Mouse (Mus musculus) liver, postnatal 0 days (tissue): ENCODE results near the gene Tmprss4. TPM values are rescaled to one million over a fixed set of nuclear protein-coding genes. Genes with fewer than 3 reads are reported as not detected.

Source experiments
- ATAC-seq: fragments of 200-750 bp; cut with Nextera tagmentation; 2 replicates; pipeline ENCODE4 v1.8.0; 2017; ENCODE audit warnings: mild to moderate bottlenecking, moderate library complexity
- DNase-seq: peaks from one replicate; pipeline ENCODE4 v3.0.0-alpha.2; 2016
- H3K27ac ChIP-seq: fragments of 300-500 bp; sonication (generic); 2 replicates; pipeline ENCODE4 v1.5.1; 2014; ENCODE audit warnings: antibody characterized with exemption, moderate library complexity, mild to moderate bottlenecking, low read depth
- H3K27me3 ChIP-seq: fragments of 300-500 bp; sonication (generic); 2 replicates; pipeline ENCODE4 v1.6.1; 2014; ENCODE audit warnings: low read length, control low read depth, mixed read lengths; ENCODE audit not compliant: insufficient read depth
- H3K36me3 ChIP-seq: fragments of 300-500 bp; sonication (generic); replicated peaks from 2 replicates; pipeline ENCODE4 v1.6.1; 2014; ENCODE audit warnings: mild to moderate bottlenecking, control low read depth, low read length, moderate library complexity, mixed read lengths; ENCODE audit not compliant: insufficient read depth
- H3K4me1 ChIP-seq: fragments of 300-500 bp; sonication (generic); 2 replicates; pipeline ENCODE4 v1.6.1; 2014; ENCODE audit warnings: antibody characterized with exemption, mild to moderate bottlenecking, control low read depth; ENCODE audit not compliant: insufficient read depth
- H3K4me2 ChIP-seq: fragments of 300-500 bp; sonication (generic); 2 replicates; pipeline ENCODE4 v1.6.1; 2014; ENCODE audit warnings: low read depth, mild to moderate bottlenecking, low read length, moderate library complexity, mixed read lengths
- H3K4me3 ChIP-seq: fragments of 300-500 bp; sonication (generic); 2 replicates; pipeline ENCODE4 v1.5.1; 2014; ENCODE audit warnings: low read depth, low read length
- H3K9ac ChIP-seq: fragments of 300-500 bp; sonication (generic); replicated peaks from 2 replicates; pipeline ENCODE4 v1.6.1; 2014; ENCODE audit warnings: mild to moderate bottlenecking, moderate library complexity
- H3K9me3 ChIP-seq: fragments of 300-500 bp; sonication (generic); 2 replicates; pipeline ENCODE4 v1.6.1; 2016; ENCODE audit warnings: mild to moderate bottlenecking, control low read depth, low read length, mixed read lengths
- CTCF ChIP-seq: sonication (generic); IDR thresholded peaks from 2 replicates; pipeline ENCODE4 v1.5.1; 2016; ENCODE audit warnings: antibody characterized with exemption, low read depth
- EP300 ChIP-seq: IDR thresholded peaks from 2 replicates; pipeline ENCODE4 v1.6.1; 2016; ENCODE audit warnings: antibody characterized with exemption, low read depth, mild to moderate bottlenecking
- WGBS: fragments of 180-500 bp; shearing (Covaris S2); extraction: QIAGEN DNeasy Blood & Tissue Kit; methylation state at CpG from one replicate; pipeline ENCODE4 v1.1.7; 2014; ENCODE audit not compliant: insufficient replicate concordance; 5-methylcytosine and 5-hydroxymethylcytosine counted together
- polyA plus RNA-seq: library from polyadenylated mRNA; unstranded; fragments of >200 nt; fragmentation: Nextera tagmentation; extraction: Ambion mirVana; gene quantifications from 2 replicates; pipeline ENCODE4 v1.2.1, GENCODE M21; 2015

Gene Tmprss4
- polyA plus RNA-seq, 1 experiment from 2014 or later = not detected

DNA sequence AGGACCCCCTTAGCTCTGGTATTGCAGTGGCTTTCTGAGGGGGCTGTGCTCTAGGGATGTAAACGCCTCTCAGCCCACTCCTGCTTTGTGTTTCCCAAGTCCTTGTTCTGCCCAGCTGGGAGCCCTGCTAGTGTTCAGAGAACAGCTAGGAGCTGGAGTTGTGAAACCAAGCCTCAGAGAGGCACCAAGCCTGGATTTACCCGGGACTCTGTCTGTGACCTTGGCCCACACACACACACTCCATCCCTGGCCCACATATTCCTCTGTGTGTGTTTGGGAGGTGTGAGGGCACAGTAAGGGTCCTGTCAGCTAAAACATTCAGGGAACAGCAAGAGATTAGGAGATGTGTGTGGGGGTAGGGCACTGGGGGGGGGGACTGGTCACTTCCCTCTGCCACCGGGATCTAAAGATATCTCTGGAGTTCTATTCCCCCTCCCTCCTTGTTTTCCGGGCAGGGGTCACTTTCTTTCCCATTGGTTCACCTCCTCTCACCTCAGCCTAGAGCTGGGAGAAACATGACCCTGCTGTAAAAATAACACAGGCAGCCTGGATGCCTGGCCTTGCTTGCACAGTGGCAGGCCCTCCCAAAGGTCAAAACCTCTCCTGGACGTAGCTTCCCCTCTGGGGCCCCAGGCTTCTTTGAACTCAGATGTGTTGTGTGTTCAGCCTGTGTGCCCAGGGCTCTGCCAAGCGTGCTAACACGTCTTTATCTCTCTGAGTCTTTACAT lies 67.3 kb downstream of the Tmprss4 start:
- peak; percentile 76 for ATAC-seq
- WGBS = 15% methylated on average over 7 of the region's 7 CpGs
- no peak overlapping the region for H3K9ac ChIP-seq
- H3K4me1 ChIP-seq = peaks cover 10% of the 10 kb centered on the region; the same call in 1 of the 2 replicates
- peaks cover 27% of the 10 kb centered on the region for H3K27me3 ChIP-seq
- DNase-seq = peak; percentile 50
- no peak overlapping the region for H3K4me3 ChIP-seq
- no peak overlapping the region for H3K4me2 ChIP-seq
- no peak for TF ChIP-seq EP300
- TF ChIP-seq CTCF = no peak
- peak overlapping the region; percentile 44 for H3K27ac ChIP-seq
- H3K36me3 ChIP-seq = no peaks in the 10 kb centered on the region
- H3K9me3 ChIP-seq = no peaks in the 10 kb centered on the region

DNA sequence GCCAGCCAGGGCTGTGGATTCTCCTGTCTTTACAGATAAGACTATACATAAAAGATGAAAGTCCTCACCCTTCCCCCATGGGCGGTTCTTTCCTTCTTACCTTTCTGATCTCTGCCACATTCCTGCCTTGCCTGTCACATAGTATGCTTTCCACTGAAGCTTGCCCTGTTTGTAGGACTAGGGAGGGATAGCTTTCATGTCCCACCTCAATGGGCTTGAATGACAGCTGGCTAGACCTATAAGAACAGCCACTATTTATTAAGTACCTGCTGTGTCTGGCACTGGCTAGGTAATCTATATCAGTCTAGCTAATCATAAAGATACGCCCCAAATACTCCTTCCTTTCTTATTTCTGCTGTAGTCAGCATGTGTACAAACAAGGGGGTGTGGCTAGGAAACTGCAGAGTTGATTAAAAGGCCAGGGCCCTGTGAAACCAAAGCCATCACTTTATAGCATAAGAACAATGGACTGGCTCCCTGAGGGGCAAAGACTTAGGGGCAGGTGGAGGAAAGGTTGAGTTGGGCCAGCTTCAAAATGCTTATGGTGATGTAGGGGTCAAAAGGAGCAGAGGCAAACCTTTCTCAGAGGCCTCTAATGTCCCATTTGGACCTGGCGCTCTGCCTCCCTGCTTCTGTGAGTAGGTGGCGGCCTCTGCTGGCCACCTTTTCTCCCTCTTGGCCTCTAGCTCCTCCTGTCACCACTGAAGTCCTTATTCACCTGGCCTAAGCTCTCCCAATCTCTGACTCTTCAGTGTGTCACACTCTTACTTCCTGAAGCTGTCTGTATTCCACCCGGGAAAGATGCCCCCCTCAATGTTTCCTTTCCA lies 70.2 kb downstream of the Tmprss4 start:
- no peak overlapping the region for H3K4me2 ChIP-seq
- DNase-seq = peak; percentile 75
- H3K4me3 ChIP-seq = no peak overlapping the region
- no peaks in the 10 kb centered on the region for H3K36me3 ChIP-seq
- peaks cover 10% of the 10 kb centered on the region; the same call in 1 of the 2 replicates for H3K4me1 ChIP-seq
- no peaks in the 10 kb centered on the region for H3K9me3 ChIP-seq
- H3K27ac ChIP-seq = no peak overlapping the region
- ATAC-seq = no peak
- no peak overlapping the region for H3K9ac ChIP-seq
- H3K27me3 ChIP-seq = peaks cover 13% of the 10 kb centered on the region
- no peak for TF ChIP-seq EP300
- peak; percentile 79 for TF ChIP-seq CTCF
- WGBS = 20% methylated on average over 5 of the region's 5 CpGs

DNA sequence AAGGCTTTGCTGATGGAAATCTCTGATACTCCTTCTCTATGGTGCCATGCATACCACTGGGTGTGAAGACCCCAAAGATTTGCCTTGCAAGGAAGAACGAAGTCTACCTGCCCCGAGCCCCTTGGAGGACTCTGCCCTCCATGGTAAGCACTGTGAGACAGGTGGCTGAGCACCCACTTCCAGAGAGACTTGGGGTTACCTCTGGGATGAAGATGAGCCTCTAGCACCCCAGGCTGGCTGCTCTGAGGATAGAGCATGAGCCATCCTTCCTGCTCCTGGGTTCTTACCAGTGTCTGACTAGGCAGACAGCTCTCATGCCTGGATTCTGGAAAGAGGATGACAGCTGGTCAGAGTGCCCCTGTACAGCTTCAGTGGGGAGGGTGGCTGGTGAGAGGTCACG lies 73.8 kb downstream of the Tmprss4 start:
- DNase-seq = no peak
- H3K4me2 ChIP-seq = no peak overlapping the region
- no peak overlapping the region for H3K4me3 ChIP-seq
- no peaks in the 10 kb centered on the region; the same call in 1 of the 2 replicates for H3K4me1 ChIP-seq
- no peaks in the 10 kb centered on the region for H3K9me3 ChIP-seq
- H3K27me3 ChIP-seq = 0 out of 2 replicates have a peak, but pooled peaks cover 7% of the 10 kb centered on the region
- no peaks in the 10 kb centered on the region for H3K36me3 ChIP-seq
- TF ChIP-seq EP300 = no peak
- no peak for ATAC-seq
- no peak overlapping the region for H3K27ac ChIP-seq
- H3K9ac ChIP-seq = no peak overlapping the region
- WGBS = 56% methylated on average over 3 of the region's 3 CpGs

DNA sequence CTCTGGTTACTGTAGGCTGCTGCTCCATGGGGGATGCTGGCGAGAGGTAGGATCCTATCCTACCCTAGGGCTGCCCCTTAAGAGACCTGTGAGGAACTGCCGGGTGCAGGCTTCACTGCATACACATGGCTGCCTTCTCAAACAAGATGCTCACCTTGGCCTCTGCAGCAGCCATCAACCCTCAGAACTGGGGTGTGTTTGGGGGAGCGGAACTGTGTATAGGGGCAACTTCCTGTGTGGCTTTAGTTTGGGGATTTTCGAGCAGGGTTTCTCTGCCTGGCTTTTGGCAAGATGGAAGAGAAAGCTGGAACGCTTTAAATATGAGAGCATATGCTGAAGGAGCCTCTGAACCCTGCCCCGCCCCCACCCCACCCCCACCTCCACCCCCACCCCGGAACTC lies 77.0 kb downstream of the Tmprss4 start:
- H3K9ac ChIP-seq = no peak overlapping the region
- H3K4me3 ChIP-seq = no peak overlapping the region
- DNase-seq (no peak), ATAC-seq (no peak)
- H3K27me3 ChIP-seq = 0 out of 2 replicates have a peak, but pooled peaks cover 7% of the 10 kb centered on the region
- 47% methylated on average over 7 of the region's 7 CpGs for WGBS
- no peak overlapping the region for H3K4me2 ChIP-seq
- no peak overlapping the region for H3K27ac ChIP-seq
- peaks cover 5% of the 10 kb centered on the region for H3K4me1 ChIP-seq
- TF ChIP-seq EP300 (no peak), CTCF (no peak)
- no peaks in the 10 kb centered on the region for H3K36me3 ChIP-seq
- H3K9me3 ChIP-seq = no peaks in the 10 kb centered on the region

DNA sequence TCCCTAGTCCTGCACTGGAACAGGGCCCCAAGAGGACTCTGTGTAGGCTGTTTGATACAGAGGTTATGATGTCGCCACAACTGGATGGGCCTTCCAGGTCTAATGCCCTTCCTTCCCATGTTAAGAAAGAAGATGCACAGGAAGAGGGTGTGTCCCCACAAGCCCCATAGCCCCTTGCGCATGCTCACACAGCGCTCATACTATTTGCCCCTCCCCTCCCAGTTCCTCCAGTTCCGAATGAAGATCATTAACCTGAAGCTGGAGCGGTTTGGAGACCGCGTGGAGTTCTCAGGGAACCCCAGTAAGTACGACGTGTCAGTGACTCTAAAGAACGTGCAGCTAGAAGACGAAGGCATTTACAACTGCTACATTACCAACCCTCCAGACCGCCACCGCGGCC lies 78.7 kb downstream of the Tmprss4 start:
- WGBS = 86% methylated on average over 14 of the region's 14 CpGs
- no peak for ATAC-seq
- Histone ChIP-seq H3K4me2 (no peak overlapping the region), H3K36me3 (no peaks in the 10 kb centered on the region), H3K4me1 (peaks cover 7% of the 10 kb centered on the region), H3K4me3 (no peak overlapping the region), H3K9ac (no peak overlapping the region), H3K9me3 (no peaks in the 10 kb centered on the region), H3K27me3 (0 out of 2 replicates have a peak, but pooled peaks cover 7% of the 10 kb centered on the region), H3K27ac (no peak overlapping the region)
- no peak for TF ChIP-seq CTCF
- no peak for TF ChIP-seq EP300
- DNase-seq = no peak

Other genes with a start within 250 kb of the Tmprss4 start
- gene Ube4a, start 238.5 kb downstream of the Tmprss4 start, polyA plus RNA-seq = 7.5 and 7.9 TPM in 2 replicates
- 1.8 and 2.2 TPM in 2 replicates for gene Cd3g, start 223.7 kb downstream of the Tmprss4 start, polyA plus RNA-seq
- gene Cd3d, start 222.3 kb downstream of the Tmprss4 start, polyA plus RNA-seq = 0.17 and 0.46 TPM in 2 replicates
- gene Cd3e, start 194.5 kb downstream of the Tmprss4 start, polyA plus RNA-seq = not detected in 2 replicates
- gene Mpzl2, start 164.3 kb downstream of the Tmprss4 start, polyA plus RNA-seq = 13.7 and 15.7 TPM in 2 replicates
- 0.99 and 1.4 TPM in 2 replicates for gene Mpzl3, start 148.9 kb downstream of the Tmprss4 start, polyA plus RNA-seq
- 0.68 and 0.73 TPM in 2 replicates for gene Jaml, start 124.9 kb downstream of the Tmprss4 start, polyA plus RNA-seq
- gene Scn2b, start 86.3 kb downstream of the Tmprss4 start, polyA plus RNA-seq = 0.06 and 0.09 TPM in 2 replicates
- gene Scn4b, start 65.7 kb downstream of the Tmprss4 start, polyA plus RNA-seq = 0.73 and 0.82 TPM in 2 replicates
- 0.14 and 0.15 TPM in 2 replicates for gene BC049352, start 22.1 kb downstream of the Tmprss4 start, polyA plus RNA-seq
- 2.4 and 2.7 TPM in 2 replicates for gene Il10ra, start 65.1 kb upstream of the Tmprss4 start, polyA plus RNA-seq
- gene Tmprss13, start 115.0 kb upstream of the Tmprss4 start, polyA plus RNA-seq = not detected in 2 replicates
- 1.5 and 1.9 TPM in 2 replicates for gene Fxyd6, start 166.1 kb upstream of the Tmprss4 start, polyA plus RNA-seq
- gene Fxyd2, start 195.6 kb upstream of the Tmprss4 start, polyA plus RNA-seq = 0.65 and 1.3 TPM in 2 replicates
- gene Dscaml1, start 222.5 kb upstream of the Tmprss4 start, polyA plus RNA-seq = not detected in 2 replicates